Mouse (Mus musculus): ENCODE data around the gene Dvl3. TPM values are rescaled to one million over a fixed set of nuclear protein-coding genes. Genes with fewer than 3 reads are reported as not detected.
A peak's percentile ranks its signal among the peaks of the same experiment; 100 is the strongest.
"Not testable (repeated sequence)": the region's sequence is repeated elsewhere in the genome, so short reads cannot be mapped to it uniquely, and the experiment has no call there.

Gene Dvl3
- 10 to 100 TPM; 70.6 to 73.1 TPM for total RNA-seq (2021)

DNA sequence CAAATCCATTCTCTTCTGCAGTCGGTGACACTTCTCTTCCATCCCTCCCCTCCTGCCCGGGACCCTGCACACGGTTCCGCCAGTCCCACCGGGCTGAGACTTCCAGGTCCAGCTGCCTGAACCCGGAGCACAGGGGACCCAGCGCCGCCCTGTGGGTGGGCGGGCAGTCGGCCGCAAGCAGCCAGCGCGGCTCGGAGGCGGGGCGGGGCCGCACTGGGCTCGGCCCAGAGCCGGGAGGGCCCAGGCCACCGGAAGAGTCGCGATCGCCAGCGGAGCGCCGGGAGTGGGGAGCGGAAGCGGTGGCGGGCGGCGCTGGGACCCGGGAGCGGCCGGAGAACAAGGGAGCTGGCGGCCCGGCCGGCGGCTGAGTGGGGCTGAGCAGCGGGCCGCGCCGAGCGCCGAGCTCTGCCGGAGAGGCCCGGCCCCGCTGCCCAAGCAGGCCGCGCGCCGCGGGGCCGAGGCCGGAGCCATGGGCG lies at the start of gene Dvl3:
Gene Dvl3, plus strand, starts transcription at position 257 of the 476 bp plus-strand sequence.
- DNase-seq: peak; percentile 94

DNA sequence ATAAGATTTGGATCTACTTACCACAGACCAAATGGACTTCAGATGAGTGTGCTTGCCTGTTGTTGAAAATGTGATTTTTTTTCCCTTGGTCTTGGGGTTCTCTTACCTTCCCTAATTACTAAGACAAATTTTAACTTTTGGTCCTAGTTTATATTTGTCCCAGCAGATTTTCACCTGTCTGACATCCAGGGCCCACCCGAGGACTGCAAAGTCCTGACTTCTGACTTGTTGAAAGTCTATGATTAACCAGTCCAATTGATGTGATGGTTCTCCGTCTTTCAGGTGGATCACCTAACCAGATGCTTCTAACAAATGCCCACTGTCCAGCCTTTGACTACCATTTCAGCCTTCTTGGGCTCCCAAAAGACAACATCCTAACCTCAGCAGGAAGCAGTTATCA lies 45.8 kb upstream of the Dvl3 start:
- DNase-seq: no peak

DNA sequence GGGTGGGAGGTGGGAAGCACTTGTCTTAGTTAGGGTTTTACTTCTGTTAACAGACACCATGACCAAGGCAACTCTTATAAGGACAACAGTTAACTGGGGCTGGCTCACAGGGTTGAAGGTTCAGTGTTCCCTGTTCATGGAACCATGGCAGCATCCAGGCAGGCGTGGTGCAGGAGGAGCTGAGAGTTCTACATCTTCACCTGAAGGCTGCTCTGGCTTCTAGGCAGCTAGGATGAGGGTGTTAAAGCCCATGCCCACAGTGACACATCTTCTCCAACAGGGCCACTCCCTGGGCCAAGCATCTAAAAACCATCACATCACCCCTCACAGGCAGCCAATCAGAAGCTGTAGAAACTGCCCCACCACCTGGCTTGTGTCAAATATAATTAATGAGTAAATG lies 45.1 kb upstream of the Dvl3 start:
- no peak for DNase-seq

DNA sequence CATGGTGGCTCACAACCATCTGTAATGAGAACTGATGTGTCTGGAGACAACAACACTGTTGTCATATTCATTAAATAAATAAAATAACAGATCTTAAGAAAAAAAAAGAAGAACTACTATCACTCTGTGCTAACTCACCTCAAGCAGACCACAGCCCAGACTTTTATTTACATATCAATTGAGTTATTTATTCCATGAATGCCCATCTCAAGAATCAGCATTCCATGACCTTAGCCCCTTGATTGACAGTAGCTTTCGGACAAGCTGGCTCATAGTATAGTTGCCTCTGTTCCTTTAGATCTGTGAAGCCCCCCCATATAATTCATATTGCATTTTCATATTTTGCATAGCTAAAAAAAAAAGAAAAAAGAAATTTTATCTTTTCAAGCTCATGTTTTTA lies 43.0 kb upstream of the Dvl3 start:
- no peak for DNase-seq

DNA sequence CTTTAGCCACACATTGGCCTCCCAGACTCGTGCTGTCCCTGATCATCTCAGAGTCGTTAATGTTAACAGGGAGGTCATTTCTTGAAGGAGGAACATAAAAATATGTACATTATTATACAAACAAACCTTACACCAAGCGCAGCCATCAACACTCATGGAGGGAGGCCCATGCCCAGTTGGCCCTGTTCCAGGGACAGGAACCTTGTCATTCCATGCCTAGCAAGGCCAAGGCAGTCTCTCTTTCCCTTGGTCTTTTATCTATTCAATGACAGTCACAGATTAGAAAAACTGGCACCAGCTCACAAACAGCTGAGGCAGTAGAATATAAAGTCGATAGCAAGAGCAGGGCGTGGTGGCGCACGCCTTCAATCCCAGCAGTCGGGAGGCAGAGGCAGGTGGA lies 42.6 kb upstream of the Dvl3 start:
- DNase-seq: no peak

DNA sequence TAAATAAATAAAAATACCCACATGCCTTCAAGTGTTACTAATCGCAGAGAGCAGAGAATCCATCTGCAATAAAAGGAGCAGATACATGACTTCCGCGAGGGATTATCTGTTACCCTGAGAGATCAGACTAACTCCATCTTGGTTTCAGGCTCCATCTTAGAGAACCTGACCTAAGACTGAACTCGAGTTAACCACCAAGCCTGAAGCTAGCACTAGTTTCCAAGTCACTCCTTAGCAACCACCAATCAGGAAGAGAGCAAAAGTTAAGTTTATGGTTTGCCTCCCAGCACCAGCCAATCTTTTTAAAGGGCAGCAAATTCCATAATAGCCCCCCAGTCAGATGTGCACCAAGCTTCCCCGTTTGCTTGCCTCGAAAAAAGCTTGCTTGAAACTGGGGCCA lies 42.0 kb upstream of the Dvl3 start:
- no peak for DNase-seq

DNA sequence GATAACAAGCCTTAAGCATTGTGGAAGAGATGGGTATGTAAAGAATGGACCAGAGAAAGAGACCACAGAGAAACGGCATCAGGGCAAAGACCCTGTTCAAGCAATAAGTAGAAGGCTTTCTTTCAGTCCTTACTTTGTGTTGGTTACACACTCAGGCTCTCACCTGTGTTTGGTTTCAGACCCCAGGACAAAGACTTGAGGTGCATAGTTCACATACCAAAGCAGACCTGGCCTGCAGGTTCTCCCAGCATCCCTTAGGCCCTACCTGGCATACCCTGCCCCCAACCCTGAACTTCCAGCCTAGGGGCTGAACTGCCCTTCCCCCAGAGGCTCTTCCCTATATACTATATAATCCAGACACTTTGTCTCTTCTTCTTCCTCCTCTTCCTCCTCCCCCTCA lies 41.4 kb upstream of the Dvl3 start:
- DNase-seq: no peak

DNA sequence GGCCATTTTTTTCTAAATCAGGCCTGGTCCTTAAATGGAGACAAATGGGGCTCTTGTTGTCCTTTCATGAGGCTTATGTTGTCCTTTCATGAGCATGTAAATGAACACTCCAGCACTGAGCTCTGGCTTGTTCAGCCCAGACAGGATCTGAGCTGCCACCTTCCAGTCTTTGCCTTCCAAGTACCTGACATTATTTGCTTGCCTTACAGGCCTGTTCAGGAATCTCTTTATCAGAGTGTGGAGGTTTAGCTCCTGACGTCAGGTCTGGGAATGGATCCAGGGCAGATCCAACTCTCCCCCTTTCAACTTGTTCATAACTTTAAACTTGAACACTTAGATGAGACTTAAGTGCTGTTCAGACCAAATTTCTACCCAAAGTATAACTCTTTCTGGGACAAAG lies 39.9 kb upstream of the Dvl3 start:
- peak; percentile 88 for DNase-seq

DNA sequence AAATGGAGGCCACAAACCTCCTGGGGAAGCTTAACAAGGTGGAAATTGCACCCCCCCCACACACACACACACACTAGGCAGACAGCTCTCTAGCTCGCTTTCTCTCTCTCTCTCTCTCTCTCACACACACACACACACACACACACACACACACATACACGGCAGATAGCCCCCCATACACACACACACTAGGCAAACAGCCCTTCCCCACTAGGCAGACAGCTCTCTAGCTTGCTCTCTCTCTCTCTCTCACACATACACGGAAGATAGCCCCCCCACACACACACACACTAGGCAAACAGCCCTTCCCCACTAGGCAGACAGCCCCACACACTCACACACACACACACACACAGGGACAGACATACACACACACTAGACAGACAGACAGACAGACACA lies 39.5 kb upstream of the Dvl3 start:
- no peak for DNase-seq

DNA sequence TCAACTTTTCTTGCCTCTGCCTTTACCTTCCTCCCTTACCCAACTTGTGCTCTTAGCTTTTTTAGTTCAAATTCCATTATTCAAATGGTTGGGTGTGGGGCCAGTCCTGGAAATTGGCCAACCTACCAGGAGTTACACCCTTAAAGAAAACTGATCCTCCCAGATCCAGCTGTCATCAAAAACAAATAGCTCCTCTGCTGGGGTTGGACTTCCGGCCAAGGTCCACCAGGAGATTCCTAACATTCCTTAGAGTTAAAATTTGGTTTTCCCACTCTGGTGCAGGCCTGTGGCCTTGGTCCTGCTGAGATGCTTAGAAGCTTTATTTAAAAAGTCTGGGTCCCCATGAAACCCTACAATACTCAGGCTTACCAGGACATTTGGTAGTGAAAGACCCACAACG lies 38.3 kb upstream of the Dvl3 start:
- DNase-seq: no peak

DNA sequence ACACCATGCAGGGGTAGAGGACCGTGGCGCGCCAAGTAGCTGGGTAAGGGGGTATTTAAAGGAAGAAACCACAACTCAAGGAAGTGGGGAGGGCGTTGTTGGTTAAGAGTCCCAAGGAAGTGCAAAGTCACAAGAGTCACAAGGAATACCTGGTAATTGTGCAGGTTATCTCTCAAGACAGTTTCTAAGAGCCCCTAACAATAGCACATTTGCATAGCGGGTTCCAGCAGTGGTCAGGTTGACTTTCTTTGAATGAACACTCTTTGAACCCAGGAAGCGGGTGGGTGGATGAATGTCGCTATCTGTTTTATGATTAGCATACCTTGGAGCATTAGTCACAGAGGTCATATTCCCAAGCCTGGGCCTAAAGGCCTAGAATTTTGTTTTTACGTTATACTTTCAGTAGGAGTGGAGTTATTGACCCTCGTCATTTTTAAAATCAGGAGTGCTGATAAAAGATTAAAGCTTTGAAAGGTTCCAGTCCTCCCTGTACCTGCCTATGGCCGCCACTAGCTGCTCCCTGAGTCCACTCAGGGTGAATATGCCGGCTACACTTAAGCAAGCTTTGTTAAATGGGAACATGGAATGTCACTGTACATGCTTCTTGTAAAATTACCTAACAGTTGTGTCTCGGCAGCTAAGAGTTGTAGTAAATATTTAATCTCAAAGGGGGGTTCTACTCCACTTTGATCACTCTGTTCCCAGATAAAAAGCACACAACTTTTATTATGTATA lies 37.6 kb upstream of the Dvl3 start:
- DNase-seq: not testable (repeated sequence)

DNA sequence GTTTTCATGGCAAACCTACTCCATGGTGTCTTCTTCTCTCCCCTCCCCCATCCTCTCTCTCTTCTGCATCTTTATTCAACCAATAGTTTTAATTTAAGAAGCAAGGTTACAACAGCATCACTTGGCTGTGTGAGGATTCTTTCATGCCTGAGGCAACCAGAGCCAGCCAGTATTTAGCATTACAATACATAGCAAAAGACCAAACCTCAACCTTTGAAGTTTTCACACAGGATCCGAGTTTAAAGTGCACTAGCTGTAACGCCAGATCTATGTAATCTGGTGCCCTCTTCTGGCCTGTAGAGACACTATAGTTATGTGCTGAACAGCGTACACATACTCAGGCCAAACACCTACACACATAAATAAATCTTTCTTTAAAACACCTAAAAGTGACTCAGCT lies 36.7 kb upstream of the Dvl3 start:
- no peak for DNase-seq

DNA sequence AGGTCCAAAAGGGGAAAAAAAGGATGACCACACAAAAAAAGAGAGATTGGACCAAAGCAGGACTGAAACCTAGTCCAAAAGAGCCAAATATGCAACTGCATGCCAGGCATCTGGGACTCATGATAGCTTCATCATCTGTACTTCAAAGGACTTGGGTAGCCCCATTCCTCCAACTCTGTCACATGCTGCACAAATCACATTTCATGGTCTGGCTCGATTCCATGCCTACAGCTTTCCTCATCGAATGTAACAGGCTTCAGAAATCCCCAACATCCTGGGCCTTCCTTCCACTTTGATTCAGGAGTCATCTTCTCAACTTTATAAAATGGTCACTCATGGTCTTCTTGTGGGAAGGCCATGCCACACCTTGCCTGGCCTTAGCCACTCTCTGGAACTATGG lies 35.0 kb upstream of the Dvl3 start:
- DNase-seq: no peak

DNA sequence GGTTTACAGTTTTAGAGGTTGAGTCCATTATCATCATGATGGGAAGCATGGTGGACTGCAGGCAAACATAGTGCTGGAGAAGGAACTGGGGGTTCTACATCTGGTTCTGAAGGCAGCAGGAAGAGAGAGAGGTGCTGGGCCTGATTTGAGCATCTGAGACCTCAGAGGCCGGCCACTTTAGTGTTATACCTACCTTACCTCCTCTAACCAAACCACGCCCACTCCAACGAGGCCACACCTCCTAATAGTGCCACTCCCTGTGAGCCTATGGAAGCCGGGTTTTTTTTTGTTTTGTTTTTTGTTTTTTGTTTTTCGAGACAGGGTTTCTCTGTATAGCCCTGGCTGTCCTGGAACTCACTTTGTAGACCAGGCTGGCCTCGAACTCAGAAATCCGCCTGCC lies 33.1 kb upstream of the Dvl3 start:
- not testable (repeated sequence) for DNase-seq

DNA sequence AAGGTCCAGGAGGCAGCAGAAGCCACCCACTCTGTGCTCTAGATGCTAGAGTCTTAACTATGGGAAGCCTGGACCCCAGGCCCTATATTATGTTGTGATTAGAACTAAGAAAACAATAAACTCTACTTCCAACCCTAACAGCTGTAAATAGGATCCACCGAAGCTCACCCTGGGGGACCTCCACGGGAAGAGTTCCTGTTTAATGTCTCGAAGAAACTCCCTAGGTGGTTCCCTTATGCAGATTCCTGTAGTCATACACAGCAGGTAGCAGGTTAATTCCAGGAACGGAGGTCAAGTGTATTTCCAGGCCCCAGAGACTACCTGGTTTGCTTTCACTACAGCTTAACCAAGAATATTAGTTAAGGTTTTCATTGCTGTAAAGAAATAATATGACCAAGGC lies 31.7 kb upstream of the Dvl3 start:
- DNase-seq: no peak

DNA sequence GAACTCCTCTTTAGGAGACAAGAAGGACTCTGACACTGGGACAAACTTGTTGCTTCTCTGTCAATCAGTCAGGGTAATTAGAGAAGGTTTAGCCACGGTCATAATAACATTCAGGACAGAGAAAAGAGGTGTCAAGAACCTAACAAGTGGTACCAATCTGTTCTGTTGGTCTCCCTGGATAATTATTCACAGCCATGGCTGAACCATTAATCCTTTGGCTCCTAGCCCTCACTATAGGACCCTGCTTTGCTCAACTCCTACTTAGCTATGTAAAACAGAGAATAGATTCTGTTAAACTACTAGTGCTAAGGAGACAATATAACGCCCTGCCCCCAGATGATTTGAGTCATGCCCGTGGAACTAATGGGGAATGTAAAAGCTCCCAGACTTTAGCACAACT lies 30.7 kb upstream of the Dvl3 start:
- DNase-seq: no peak

DNA sequence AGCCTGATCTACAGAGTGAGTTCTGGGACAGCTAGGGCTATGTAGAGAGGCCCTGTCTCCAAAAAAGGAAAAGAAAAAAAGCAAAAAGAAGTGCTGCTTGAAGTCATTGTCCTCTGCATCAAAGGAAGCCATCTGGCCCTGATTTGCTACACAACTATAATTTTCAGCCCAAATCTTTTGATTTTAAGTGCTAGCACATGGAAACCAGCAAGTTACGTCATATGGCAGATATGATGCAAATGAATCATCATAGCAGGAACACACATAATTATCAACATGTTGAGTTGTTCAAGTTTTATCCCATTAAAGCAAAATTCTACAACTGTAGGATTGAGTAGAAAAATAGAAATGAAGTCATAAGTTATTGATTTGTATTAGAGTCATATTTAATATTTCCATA lies 28.6 kb upstream of the Dvl3 start:
- no peak for DNase-seq

DNA sequence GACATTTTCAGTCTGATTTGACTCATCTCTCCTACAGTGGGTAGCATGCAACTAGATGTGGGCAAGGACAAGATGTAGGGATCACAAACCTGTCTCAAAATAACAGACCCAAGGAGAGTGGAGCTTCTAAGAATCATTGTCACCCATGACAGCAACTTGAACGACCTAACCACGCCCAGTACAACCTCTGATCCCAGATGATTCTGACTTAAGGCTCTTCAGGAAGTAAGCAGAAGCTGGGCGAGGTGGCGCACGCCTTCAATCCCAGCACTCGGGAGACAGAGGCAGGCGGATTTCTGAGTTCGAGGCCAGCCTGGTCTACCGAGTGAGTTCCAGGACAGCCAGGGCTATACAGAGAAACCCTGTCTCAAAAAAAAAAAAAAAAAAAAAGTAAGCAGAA lies 28.0 kb upstream of the Dvl3 start:
- DNase-seq: not testable (repeated sequence)

DNA sequence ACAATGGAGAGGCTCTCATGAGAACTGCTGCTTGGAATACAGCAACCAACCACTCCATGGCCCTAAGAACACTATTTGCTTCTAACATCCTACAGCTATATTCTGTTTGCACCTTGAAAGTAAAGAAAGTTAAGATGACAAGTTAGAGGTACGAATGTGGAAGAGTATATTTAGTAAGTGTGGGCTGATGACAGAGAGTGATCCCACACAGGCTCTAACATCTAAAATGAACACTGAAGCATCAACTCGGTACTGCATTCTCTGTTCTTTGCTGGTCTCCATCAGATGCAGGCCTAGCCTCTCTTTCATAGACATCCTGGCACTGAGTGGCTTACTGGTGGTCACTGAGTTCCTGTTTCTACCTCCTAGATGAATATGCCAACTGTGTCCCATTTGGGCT lies 27.5 kb upstream of the Dvl3 start:
- DNase-seq: no peak

DNA sequence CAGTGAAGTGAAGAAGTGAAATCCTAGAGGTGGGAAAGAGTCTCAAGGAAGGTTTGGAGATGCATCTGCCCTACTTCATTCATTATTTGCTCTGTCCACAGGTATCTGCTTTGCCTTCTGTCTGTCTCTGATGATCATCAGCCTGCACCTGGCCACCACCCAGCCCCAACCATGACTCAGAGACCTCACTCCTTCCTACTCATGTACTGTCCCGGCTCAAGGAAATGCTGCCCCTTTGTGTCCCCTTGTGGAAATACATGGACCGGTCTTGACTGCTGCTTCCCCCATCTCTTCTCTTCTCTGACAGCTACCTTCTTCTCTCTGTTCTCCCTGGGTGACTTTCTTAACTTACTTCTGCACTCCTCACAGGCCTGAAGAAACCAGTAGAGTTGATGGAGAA lies 26.2 kb upstream of the Dvl3 start:
- DNase-seq: peak; percentile 54

DNA sequence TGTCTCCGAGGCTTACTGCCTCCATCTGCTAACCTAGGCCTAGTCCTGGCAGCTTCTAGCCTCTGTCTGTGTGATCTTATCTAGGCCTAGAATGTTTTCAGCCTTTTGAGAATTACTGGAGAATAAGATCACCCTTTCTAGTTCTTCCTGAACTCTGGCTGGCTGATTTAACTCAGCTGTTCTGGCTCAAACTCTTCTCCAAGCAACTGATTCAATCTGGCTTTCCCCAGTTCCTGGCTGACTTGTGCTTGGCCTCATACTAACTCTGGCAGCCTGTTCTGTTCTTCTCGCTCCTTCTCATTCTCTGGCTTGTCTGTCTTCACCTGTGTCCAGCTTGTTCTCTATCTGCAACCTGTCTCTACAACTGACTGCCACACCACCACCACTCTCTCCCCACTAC lies 25.5 kb upstream of the Dvl3 start:
- no peak for DNase-seq

DNA sequence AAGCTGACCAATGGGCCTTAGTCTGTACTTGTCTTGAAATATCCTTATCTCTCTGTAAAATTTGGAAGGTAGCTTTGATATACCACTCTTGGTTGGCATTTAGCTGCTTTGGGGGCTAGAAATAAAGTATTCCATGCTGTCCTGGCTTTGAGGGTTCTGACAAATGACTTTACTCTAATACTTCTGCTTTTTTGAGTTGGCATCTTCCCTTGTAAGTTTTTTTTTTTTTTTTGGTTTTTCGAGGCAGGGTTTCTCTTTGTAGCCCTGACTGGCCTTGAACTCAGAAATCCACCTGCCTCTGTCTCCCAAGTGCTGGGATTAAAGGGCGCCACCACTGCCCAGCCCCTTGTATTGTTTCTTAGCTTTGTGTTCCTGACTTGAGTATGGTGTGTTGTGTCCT lies 23.3 kb upstream of the Dvl3 start:
- no peak for DNase-seq

DNA sequence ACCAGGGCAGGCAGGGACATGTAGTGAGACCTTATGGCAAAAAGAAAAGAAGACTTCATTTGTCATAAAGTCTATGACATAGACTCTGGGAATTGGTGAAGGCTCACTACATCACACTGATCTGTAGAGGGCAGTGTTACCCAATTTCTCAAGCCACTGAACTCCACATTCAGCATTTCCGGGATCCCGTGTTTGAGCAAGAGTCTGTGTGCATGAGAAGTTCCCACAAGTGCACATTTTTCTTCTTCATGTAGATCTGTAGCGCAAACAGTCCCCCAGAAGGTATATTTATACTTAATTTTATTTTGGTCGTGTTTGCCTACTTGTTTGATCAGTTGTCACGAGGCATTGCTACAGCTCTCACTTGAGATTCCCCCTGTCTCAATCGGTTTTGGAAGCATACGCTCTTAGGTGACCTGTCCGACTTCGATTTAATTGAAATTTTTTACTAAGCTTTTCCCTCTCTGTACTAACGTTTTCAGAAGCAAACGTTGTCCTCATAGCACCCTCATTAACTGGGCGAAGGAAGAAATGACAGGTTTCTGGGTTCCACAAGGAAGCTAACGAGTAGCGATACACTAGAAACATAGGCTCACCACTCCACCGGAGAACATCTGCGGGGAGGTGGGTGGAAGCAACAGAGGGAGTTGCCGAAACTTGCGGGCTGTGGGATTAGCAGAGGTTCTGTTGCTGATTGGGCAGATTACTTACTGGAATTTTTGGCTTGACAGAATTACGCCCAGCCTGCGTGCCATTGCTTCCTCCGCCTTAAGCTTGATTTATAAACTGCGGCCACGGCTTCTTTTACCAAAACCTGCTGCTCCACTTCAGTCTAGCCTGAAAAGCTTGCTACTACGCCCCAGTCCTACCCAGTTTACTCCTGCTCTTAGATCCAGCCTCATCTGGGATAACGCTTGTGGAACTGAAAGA lies 19.8 kb upstream of the Dvl3 start:
- peak; percentile 69 for DNase-seq

Data from heart, postnatal 4 days (tissue).